Mouse (Mus musculus) layer of hippocampus, adult 8-10 months (tissue): ENCODE measurements around the gene Padi4. TPM values are rescaled to one million over a fixed set of nuclear protein-coding genes. Genes with fewer than 3 reads are reported as not detected.

Experiments used
- DNase-seq, 2 experiments: peaks; one replicate each; pipeline ENCODE4 v3.0.0; 2022; ENCODE audit warnings: low spot score in 2 of 2
- total RNA-seq, 4 experiments: library from RNA; stranded (reverse); gene quantifications; 2 replicates each; pipeline ENCODE4 v1.2.4; 2022

Gene Padi4
- under 1 TPM in 1 of 4 experiments, not detected in 3; 0.18 TPM for total RNA-seq

DNA sequence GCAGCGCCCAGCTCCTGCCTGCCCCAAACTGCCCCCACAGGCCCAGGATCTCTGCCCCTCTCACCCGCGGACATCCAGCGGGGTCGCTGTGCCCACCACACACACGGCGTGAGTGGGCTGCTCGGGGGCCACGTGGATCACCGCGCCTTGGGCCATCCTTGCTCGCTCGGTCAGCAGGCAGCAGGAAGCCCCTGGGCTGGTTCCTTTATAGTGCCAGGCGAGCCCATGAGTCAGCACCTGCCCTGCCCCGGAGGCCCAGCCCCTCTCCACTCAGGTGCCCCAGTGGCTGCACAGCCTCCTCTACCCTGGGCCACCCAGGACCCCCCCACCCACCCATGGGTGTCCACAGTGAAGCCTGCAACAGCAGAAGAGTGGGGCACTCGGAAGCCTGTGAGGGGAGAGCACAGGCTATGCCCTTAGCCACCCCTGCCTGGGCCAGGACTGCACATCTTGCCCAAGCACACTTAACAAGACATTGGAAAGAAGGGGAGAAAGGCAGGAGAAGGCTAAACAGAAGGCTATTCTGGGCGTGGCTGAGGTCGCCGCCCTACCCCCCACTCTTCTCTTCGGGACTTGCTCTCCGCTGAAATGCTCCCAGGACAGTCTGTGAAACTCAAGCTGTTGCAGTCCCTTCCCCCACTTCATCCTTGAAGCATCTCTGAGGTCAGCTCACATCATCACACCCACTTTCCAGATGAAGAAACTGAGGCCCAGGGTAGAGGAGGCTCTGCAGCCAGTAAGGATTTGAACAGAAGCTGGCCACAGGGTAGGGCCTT lies at the start of gene Padi4:
TSS of gene Padi4 (minus strand) at position 212 of the 776 bp plus-strand sequence.
- no peak for DNase-seq

DNA sequence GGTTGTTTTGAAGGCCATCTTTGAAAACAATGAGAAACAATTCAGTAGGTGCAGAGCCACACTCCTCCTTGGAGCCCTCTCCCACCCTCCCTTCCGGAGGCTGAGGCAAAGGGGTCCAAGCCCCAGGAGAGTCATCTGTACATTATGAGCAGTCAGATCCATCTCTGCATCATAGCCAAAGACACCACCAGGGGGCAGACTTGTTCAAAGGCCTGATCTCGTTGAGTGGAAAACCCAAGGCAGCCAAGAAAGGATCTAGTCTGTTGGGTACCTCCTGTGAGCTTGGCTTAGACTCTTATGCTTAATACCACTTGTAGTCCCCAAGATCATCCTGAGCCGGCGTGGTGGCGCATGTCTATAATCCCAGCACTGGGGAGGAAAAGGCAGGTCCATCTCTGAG lies 48.0 kb upstream of the Padi4 start:
- DNase-seq: peak; percentile 31 to 71

DNA sequence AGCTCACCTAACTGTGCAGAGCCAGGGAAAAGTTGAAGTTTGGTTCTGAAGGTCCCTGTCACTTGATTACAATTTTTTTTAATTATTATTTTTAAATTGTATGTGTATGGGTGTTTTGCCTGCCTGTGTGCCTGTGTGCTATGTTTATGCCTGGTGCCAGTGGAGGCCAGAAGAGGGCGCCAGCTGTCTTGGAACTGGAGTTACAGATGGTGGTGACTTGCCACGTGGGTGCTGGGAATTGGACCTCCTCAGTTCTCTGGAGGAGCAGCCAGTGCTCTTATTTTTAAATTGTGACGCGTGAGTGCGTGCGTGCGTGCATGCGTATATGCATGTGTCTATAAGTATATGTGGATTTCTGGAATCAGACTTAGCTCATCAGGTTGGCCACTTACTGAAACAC lies 43.4 kb upstream of the Padi4 start:
- DNase-seq: no peak

GRCm38 (mm10) chr4:140815996-140816917 lies 42.2 kb upstream of the Padi4 start:
- no peak for DNase-seq

- no peak for DNase-seq
These were observed 41.5 kb upstream of the Padi4 start for GRCm38 (mm10) chr4:140815496-140815895.

- no peak for DNase-seq
These were observed 40.5 kb upstream of the Padi4 start for GRCm38 (mm10) chr4:140814241-140815225.

- no peak for DNase-seq
These were observed 39.5 kb upstream of the Padi4 start for GRCm38 (mm10) chr4:140813358-140814185.

DNA sequence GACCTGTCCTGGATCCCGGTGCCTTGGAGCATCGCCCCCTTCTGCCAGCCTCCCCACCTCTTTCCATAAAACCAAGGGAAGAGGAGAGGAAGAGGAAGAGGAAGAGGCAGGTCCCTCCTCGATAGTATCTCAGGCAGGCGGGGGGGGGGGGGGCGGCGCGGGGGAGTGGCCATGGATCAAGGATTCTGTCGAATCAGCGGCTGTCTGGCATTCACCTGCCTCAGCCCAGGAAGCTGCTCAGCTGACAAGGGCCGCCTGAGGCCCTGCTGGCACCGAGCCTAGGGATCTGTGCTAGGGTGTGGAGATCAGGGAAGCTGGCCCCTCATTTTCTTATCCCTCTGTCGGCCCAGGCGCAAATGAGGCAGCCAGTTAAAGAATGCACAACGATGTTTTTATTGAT lies 38.6 kb upstream of the Padi4 start:
- DNase-seq: no peak

DNA sequence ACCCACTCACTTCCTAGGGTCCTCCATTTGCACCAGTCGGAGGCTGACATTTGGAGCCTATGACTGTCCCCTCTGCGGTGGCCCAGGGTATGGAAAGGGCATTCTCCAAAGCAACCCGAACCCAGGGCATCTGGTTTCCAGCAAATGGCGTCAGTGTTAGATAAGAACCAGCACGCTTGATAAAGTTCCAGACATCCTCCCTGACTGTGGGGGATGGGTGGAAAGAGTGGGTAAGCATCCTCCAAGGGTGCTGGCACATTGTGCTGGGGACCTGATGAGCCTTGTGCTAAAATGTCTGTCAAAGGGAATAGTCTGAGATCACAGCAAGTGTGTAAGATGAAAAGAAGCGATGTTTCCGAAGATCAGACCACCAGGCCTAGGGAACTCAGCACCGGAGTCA lies 38.2 kb upstream of the Padi4 start:
- DNase-seq: no peak

- DNase-seq: no peak
These were observed 36.6 kb upstream of the Padi4 start, which contains the start of gene Padi3 for GRCm38 (mm10) chr4:140810458-140811260. TSS of gene Padi3 (minus strand) at chr4:140810648.

DNA sequence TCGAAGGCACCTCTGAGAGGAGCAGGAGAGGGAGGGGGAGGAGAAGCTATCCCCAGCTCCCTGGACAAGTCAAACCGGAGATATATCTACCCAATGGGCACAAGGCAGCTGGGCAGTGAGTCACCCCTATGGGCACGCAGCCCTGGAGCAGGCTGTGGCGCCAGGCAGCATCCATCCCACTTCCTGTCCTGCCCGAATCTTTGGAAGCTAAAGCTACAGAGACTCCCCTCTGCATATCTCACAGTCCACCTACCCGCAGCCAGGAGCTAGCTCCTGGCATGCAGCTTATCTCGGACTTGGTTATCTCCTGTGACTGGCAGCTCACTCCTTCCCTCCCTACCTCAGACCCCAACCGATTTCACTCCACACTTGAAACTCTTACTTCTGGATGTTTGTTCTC lies 35.1 kb upstream of the Padi4 start:
- DNase-seq: no peak

DNA sequence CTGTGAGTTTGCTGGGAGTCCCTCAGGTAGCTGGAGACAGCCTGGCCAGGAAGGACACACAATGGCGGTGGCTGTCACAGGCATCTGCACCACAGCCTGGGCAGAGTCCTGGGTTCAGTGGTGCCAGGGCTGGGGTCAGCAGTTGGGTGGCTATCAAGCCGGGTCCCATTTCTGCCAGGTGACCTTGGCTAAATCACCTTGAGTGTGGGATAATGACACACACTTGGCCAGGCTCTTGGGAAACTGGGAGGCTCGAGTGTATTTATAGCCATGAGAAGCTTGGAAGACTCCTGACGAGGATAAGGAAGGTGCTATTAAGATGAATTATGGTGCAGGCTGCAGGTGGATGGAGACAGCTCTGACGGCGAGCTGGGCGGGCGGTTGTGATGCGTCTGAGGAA lies 30.6 kb upstream of the Padi4 start:
- no peak for DNase-seq

- DNase-seq: no peak
These were observed 27.3 kb upstream of the Padi4 start for GRCm38 (mm10) chr4:140801364-140801763.

- DNase-seq: no peak
These were observed 22.8 kb upstream of the Padi4 start for GRCm38 (mm10) chr4:140796786-140797185.

- no peak for DNase-seq
These were observed 20.6 kb upstream of the Padi4 start for GRCm38 (mm10) chr4:140794678-140795077.

- DNase-seq: no peak
These were observed 19.8 kb upstream of the Padi4 start for GRCm38 (mm10) chr4:140793795-140794194.

GRCm38 (mm10) chr4:140792584-140792983 lies 18.5 kb upstream of the Padi4 start:
- DNase-seq: no peak

- DNase-seq: no peak
These were observed 17.0 kb upstream of the Padi4 start for GRCm38 (mm10) chr4:140791071-140791470.

GRCm38 (mm10) chr4:140789983-140790382 lies 15.9 kb upstream of the Padi4 start:
- DNase-seq: no peak
